Mouse (Mus musculus) heart, postnatal 25 days (tissue): Measurements from ENCODE around the gene Eml4. TPM values are rescaled to one million over a fixed set of nuclear protein-coding genes. Genes with fewer than 3 reads are reported as not detected.

Experiments
- DNase-seq: peaks from one replicate; pipeline ENCODE4 v3.0.0; 2022; ENCODE audit warnings: low spot score
- intact Hi-C: fragments of 180-260 bp; cut with DNase I; formaldehyde crosslinking; loops from one replicate; pipeline ENCODE4 v1.15.1; 2025
- total RNA-seq, 2 experiments: library from RNA; stranded (reverse); gene quantifications; 2 replicates each; pipeline ENCODE4 v1.2.3; 2021

The Eml4 gene
- total RNA-seq, 2 experiments from 2014 or later: 5.1 to 6.1 TPM

DNA sequence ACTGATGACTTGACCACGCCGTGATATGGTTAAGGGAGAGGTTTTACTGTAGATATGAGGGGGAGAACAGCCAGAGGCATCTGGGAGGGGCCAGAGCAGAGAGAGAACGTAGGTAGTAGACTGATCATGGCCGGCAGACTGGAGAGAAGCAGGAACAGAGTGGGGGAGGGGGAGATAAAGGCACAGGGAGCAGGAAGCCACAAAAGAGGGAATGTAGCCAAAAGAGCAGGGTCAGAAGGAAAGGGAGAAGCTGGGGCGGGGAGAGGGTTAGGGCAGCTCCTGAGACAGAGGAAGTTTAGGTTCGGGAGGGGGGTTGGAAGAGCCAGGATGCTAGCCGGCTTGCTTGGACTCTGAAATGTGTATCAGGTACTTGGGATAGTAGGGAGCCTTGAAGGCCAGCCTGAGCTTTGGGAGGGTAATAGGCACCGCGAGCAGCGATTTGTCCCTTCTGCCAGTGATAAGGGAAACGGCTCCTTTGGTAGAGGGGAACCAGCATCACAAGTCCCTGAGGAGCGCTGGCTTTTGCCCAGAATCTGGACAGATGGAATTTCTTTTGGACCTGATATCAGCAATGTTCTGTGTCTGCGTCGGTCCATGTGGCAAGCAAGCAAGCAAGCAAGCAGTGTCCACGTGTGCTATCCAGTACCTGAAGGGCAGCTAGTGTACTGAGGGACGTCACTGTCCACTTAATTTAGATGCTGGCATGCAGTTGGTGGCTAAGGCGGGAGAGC, 177.1 kb downstream of the Eml4 start:
- intact Hi-C loops: no loop called here
- DNase-seq: peak; percentile 13

Other genes starting within 250 kb of the Eml4 start
- gene Pkdcc, start 135.6 kb upstream of the Eml4 start, total RNA-seq: 10 to 100 TPM; 48.6 to 48.7 TPM
- 100 to 1,000 TPM; 290 to 313 TPM for gene Cox7a2l, start 166.4 kb downstream of the Eml4 start, total RNA-seq